Mouse (Mus musculus): ENCODE data around the gene Cylc2. TPM values are rescaled to one million over a fixed set of nuclear protein-coding genes. Genes with fewer than 3 reads are reported as not detected.

Gene Cylc2
- polyA plus RNA-seq (2016; fragmentation: Nextera tagmentation; extraction: Ambion mirVana), result not detected in 2 replicates

- no peaks in the 10 kb centered on the region for H3K36me3 ChIP-seq
- no peak within 1 kb of the TSS for H3K27ac ChIP-seq
- no peak within 1 kb of the TSS for H3K9ac ChIP-seq
- H3K4me1 ChIP-seq, result no peaks in the 10 kb centered on the region
- H3K4me2 ChIP-seq (replicated peaks), result no peak within 1 kb of the TSS
- 86% methylated on average over 1 of the region's 1 CpGs for WGBS
- no peaks in the 10 kb centered on the region for H3K27me3 ChIP-seq (replicated peaks)
- no peak within 1 kb of the TSS for H3K4me3 ChIP-seq
- ATAC-seq (ENCODE audit: low FRiP score, low read depth), result no peak
- H3K9me3 ChIP-seq, result no peaks in the 10 kb centered on the region
Measured at GRCm38 (mm10) chr4:51216378-51216777, at the start of gene Cylc2. Gene Cylc2 (plus strand): TSS chr4:51216678.

All from neural tube, embryonic 12.5 days (tissue).